Mouse (Mus musculus) thymus, adult 2 months (tissue): ENCODE data around the gene Mxd4.

Experiments used
- CTCF ChIP-seq: fragments of 200-500 bp; IDR thresholded peaks from 2 replicates; pipeline ENCODE4 v1.5.1; 2012; ENCODE audit warnings: mild to moderate bottlenecking, control low read depth, low read length, moderate library complexity, borderline replicate concordance; ENCODE audit not compliant: control insufficient read depth, poor library complexity, insufficient read depth; ENCODE audit errors: extremely low read depth
- POLR2A ChIP-seq: fragments of 200-500 bp; IDR thresholded peaks from 2 replicates; pipeline ENCODE4 v1.6.1; 2012; ENCODE audit warnings: mild to moderate bottlenecking, low read length, control low read depth, moderate library complexity; ENCODE audit not compliant: control insufficient read depth, poor library complexity, insufficient read depth; ENCODE audit errors: extremely low read depth

DNA sequence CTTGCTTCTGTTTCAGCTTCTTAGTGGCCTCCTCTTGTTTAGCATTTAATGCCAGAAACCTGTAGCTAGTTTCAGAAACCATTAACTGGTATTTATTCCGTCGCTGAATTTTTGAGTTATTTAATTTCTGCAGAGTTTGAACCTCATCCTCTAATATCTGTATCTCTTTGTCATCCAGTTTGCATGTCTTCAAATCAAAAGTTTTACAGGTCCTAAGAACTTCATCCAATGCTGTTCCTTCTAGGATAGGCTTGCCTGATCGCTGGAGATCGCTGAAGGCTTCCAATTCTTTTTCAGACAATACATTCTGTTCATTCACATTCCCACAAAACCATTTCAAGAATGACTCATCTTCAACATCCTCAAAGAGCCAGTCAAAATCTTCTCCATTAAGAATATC lies 19.7 kb downstream of the Mxd4 start:
- no peak for TF ChIP-seq CTCF
- no peak for TF ChIP-seq POLR2A
